Mouse (Mus musculus): ENCODE results near the gene Kbtbd12. TPM values are rescaled to one million over a fixed set of nuclear protein-coding genes. Genes with fewer than 3 reads are reported as not detected.

The Kbtbd12 gene
- polyA plus RNA-seq, 1 experiment, result 2.1 TPM

GRCm38 (mm10) chr6:88631293-88631692, 6.5 kb downstream of the Kbtbd12 start:
- H3K4me1 ChIP-seq (ENCODE audit: control insufficient read depth, insufficient read depth, low read length), result no peaks in the 10 kb centered on the region; the same call in 1 of the 2 replicates
- no peak overlapping the region for H3K4me3 ChIP-seq (replicated peaks; ENCODE audit: control insufficient read depth, low read depth, low read length)
- 21% methylated on average over 6 of the region's 6 CpGs for WGBS
- no peak for TF ChIP-seq CTCF (IDR thresholded peaks at IDR 0.05; ENCODE audit: control insufficient read depth, insufficient read depth, low read length)
- TF ChIP-seq POLR2A (IDR thresholded peaks at IDR 0.05; ENCODE audit: borderline replicate concordance, control insufficient read depth, low read depth, low read length), result no peak
- H3K27ac ChIP-seq (ENCODE audit: control insufficient read depth, insufficient read depth, low read depth, low read length, poor library complexity), result no peak overlapping the region

- 56% methylated on average over 5 of the region's 5 CpGs for WGBS
- Histone ChIP-seq H3K4me3 (replicated peaks; ENCODE audit: control insufficient read depth, low read depth, low read length) (no peak overlapping the region), H3K27ac (ENCODE audit: control insufficient read depth, insufficient read depth, low read depth, low read length, poor library complexity) (no peak overlapping the region), H3K4me1 (ENCODE audit: control insufficient read depth, insufficient read depth, low read length) (no peaks in the 10 kb centered on the region; the same call in 1 of the 2 replicates)
- TF ChIP-seq CTCF (IDR thresholded peaks at IDR 0.05; ENCODE audit: control insufficient read depth, insufficient read depth, low read length) (no peak), POLR2A (IDR thresholded peaks at IDR 0.05; ENCODE audit: borderline replicate concordance, control insufficient read depth, low read depth, low read length) (no peak)
Measured at GRCm38 (mm10) chr6:88630560-88630959, 7.2 kb downstream of the Kbtbd12 start.

GRCm38 (mm10) chr6:88629821-88630220, 7.9 kb downstream of the Kbtbd12 start:
- TF ChIP-seq POLR2A (IDR thresholded peaks at IDR 0.05; ENCODE audit: borderline replicate concordance, control insufficient read depth, low read depth, low read length), result no peak
- no peak for TF ChIP-seq CTCF (IDR thresholded peaks at IDR 0.05; ENCODE audit: control insufficient read depth, insufficient read depth, low read length)
- H3K4me1 ChIP-seq (ENCODE audit: control insufficient read depth, insufficient read depth, low read length), result no peaks in the 10 kb centered on the region; the same call in 1 of the 2 replicates
- no peak overlapping the region for H3K4me3 ChIP-seq (replicated peaks; ENCODE audit: control insufficient read depth, low read depth, low read length)
- no peak overlapping the region for H3K27ac ChIP-seq (ENCODE audit: control insufficient read depth, insufficient read depth, low read depth, low read length, poor library complexity)
- WGBS, result 93% methylated on average over 2 of the region's 2 CpGs

GRCm38 (mm10) chr6:88627317-88627811, 10.4 kb downstream of the Kbtbd12 start:
- TF ChIP-seq CTCF (IDR thresholded peaks at IDR 0.05; ENCODE audit: control insufficient read depth, insufficient read depth, low read length) (no peak), POLR2A (IDR thresholded peaks at IDR 0.05; ENCODE audit: borderline replicate concordance, control insufficient read depth, low read depth, low read length) (peak; percentile 40; the same call in 1 of the 2 replicates)
- WGBS, result 1% methylated on average over 51 of the region's 51 CpGs
- no peaks in the 10 kb centered on the region; the same call in 1 of the 2 replicates for H3K4me1 ChIP-seq (ENCODE audit: control insufficient read depth, insufficient read depth, low read length)
- peak overlapping the region; percentile 91 for H3K27ac ChIP-seq (ENCODE audit: control insufficient read depth, insufficient read depth, low read depth, low read length, poor library complexity)
- H3K4me3 ChIP-seq (replicated peaks; ENCODE audit: control insufficient read depth, low read depth, low read length), result peak overlapping the region; percentile 78

GRCm38 (mm10) chr6:88626912-88627311, 10.8 kb downstream of the Kbtbd12 start:
- Histone ChIP-seq H3K4me1 (ENCODE audit: control insufficient read depth, insufficient read depth, low read length) (no peaks in the 10 kb centered on the region; the same call in 1 of the 2 replicates), H3K4me3 (replicated peaks; ENCODE audit: control insufficient read depth, low read depth, low read length) (peak overlapping the region; percentile 78), H3K27ac (ENCODE audit: control insufficient read depth, insufficient read depth, low read depth, low read length, poor library complexity) (peak overlapping the region; percentile 91)
- TF ChIP-seq CTCF (IDR thresholded peaks at IDR 0.05; ENCODE audit: control insufficient read depth, insufficient read depth, low read length), result no peak
- TF ChIP-seq POLR2A (IDR thresholded peaks at IDR 0.05; ENCODE audit: borderline replicate concordance, control insufficient read depth, low read depth, low read length), result no peak
- 12% methylated on average over 11 of the region's 11 CpGs for WGBS

GRCm38 (mm10) chr6:88626462-88626861, 11.3 kb downstream of the Kbtbd12 start:
- WGBS, result 57% methylated on average over 4 of the region's 4 CpGs

GRCm38 (mm10) chr6:88621816-88622481, 15.8 kb downstream of the Kbtbd12 start:
- no peak overlapping the region for H3K4me3 ChIP-seq (replicated peaks; ENCODE audit: control insufficient read depth, low read depth, low read length)
- no peaks in the 10 kb centered on the region for H3K4me1 ChIP-seq (ENCODE audit: control insufficient read depth, insufficient read depth, low read length)
- TF ChIP-seq POLR2A (IDR thresholded peaks at IDR 0.05; ENCODE audit: borderline replicate concordance, control insufficient read depth, low read depth, low read length) (no peak), CTCF (IDR thresholded peaks at IDR 0.05; ENCODE audit: control insufficient read depth, insufficient read depth, low read length) (no peak)
- 81% methylated on average over 4 of the region's 4 CpGs for WGBS
- H3K27ac ChIP-seq (ENCODE audit: control insufficient read depth, insufficient read depth, low read depth, low read length, poor library complexity), result no peak overlapping the region

More at GRCm38 (mm10) chr6:88626462-88626861, 11.3 kb downstream of the Kbtbd12 start:
- H3K4me3 ChIP-seq (replicated peaks; ENCODE audit: control insufficient read depth, low read depth, low read length), result no peak overlapping the region
- H3K4me1 ChIP-seq (ENCODE audit: control insufficient read depth, insufficient read depth, low read length), result no peaks in the 10 kb centered on the region; the same call in 1 of the 2 replicates
- H3K27ac ChIP-seq (ENCODE audit: control insufficient read depth, insufficient read depth, low read depth, low read length, poor library complexity), result no peak overlapping the region
- TF ChIP-seq POLR2A (IDR thresholded peaks at IDR 0.05; ENCODE audit: borderline replicate concordance, control insufficient read depth, low read depth, low read length), result no peak
- TF ChIP-seq CTCF (IDR thresholded peaks at IDR 0.05; ENCODE audit: control insufficient read depth, insufficient read depth, low read length), result no peak

GRCm38 (mm10) chr6:88619542-88619941, 18.2 kb downstream of the Kbtbd12 start:
- H3K4me1 ChIP-seq (ENCODE audit: control insufficient read depth, insufficient read depth, low read length), result no peaks in the 10 kb centered on the region
- no peak overlapping the region for H3K4me3 ChIP-seq (replicated peaks; ENCODE audit: control insufficient read depth, low read depth, low read length)
- TF ChIP-seq POLR2A (IDR thresholded peaks at IDR 0.05; ENCODE audit: borderline replicate concordance, control insufficient read depth, low read depth, low read length), result no peak
- TF ChIP-seq CTCF (IDR thresholded peaks at IDR 0.05; ENCODE audit: control insufficient read depth, insufficient read depth, low read length), result no peak
- H3K27ac ChIP-seq (ENCODE audit: control insufficient read depth, insufficient read depth, low read depth, low read length, poor library complexity), result no peak overlapping the region
- 70% methylated on average over 5 of the region's 5 CpGs for WGBS

Data from bone marrow, adult 2 months (tissue).